Mouse (Mus musculus) bone marrow, adult 2 months (tissue): ENCODE data around the gene 9130230L23Rik. TPM values are rescaled to one million over a fixed set of nuclear protein-coding genes. Genes with fewer than 3 reads are reported as not detected.
A peak's percentile ranks its signal among the peaks of the same experiment; 100 is the strongest.

Experiments used
- H3K27ac ChIP-seq: fragments of 200-500 bp; 2 replicates; pipeline ENCODE4 v1.5.1; 2012; ENCODE audit warnings: low read depth, mild to moderate bottlenecking, control low read depth, inconsistent platforms, low read length; ENCODE audit not compliant: control insufficient read depth, poor library complexity, insufficient read depth
- H3K4me1 ChIP-seq: fragments of 200-500 bp; 2 replicates; pipeline ENCODE4 v1.6.1; 2011; ENCODE audit warnings: low read length; ENCODE audit not compliant: control insufficient read depth, insufficient read depth
- H3K4me3 ChIP-seq: fragments of 200-500 bp; replicated peaks from 2 replicates; pipeline ENCODE3; 2011; ENCODE audit warnings: mild to moderate bottlenecking, low read depth, low read length, control low read depth; ENCODE audit not compliant: control insufficient read depth
- CTCF ChIP-seq: fragments of 200-500 bp; IDR thresholded peaks from 2 replicates; pipeline ENCODE4 v1.5.1; 2011; ENCODE audit warnings: low read length, control low read depth; ENCODE audit not compliant: control insufficient read depth, insufficient read depth
- POLR2A ChIP-seq: fragments of 200-500 bp; IDR thresholded peaks from 2 replicates; pipeline ENCODE4 v1.6.1; 2011; ENCODE audit warnings: low read depth, mild to moderate bottlenecking, control low read depth, low read length, borderline replicate concordance; ENCODE audit not compliant: control insufficient read depth
- WGBS: fragments of 180-500 bp; shearing (Covaris S2); methylation state at CpG from one replicate; pipeline ENCODE4 v1.1.7; 2018; 5-methylcytosine and 5-hydroxymethylcytosine counted together
- polyA plus RNA-seq: library from polyadenylated mRNA; stranded (reverse); fragments of >200 nt; gene quantifications from 2 replicates; pipeline ENCODE4 v1.2.4, GENCODE M21; 2011; ENCODE audit warnings: low replicate concordance; ENCODE audit not compliant: missing spikeins, insufficient read depth, insufficient read length

The 9130230L23Rik gene
- polyA plus RNA-seq, 1 experiment: not detected

- 72% methylated on average over 7 of the region's 7 CpGs for WGBS
- Histone ChIP-seq H3K4me1 (no peaks in the 10 kb centered on the region), H3K4me3 (no peak overlapping the region), H3K27ac (no peak overlapping the region)
- TF ChIP-seq CTCF (no peak), POLR2A (no peak)
Observed at GRCm38 (mm10) chr5:65965771-65966279, 38.3 kb downstream of the 9130230L23Rik start.

GRCm38 (mm10) chr5:65963291-65963690, 40.8 kb downstream of the 9130230L23Rik start:
- no peaks in the 10 kb centered on the region; the same call in 1 of the 2 replicates for H3K4me1 ChIP-seq
- TF ChIP-seq POLR2A (no peak), CTCF (no peak)
- H3K27ac ChIP-seq: no peak overlapping the region
- H3K4me3 ChIP-seq: no peak overlapping the region
- WGBS: 85% methylated on average over 5 of the region's 5 CpGs

GRCm38 (mm10) chr5:65960597-65960950, 43.5 kb downstream of the 9130230L23Rik start:
- TF ChIP-seq POLR2A: no peak
- no peak for TF ChIP-seq CTCF
- no peaks in the 10 kb centered on the region; the same call in 1 of the 2 replicates for H3K4me1 ChIP-seq
- WGBS: 71% methylated on average over 11 of the region's 11 CpGs
- H3K4me3 ChIP-seq: no peak overlapping the region
- no peak overlapping the region for H3K27ac ChIP-seq

GRCm38 (mm10) chr5:65959893-65960596, 44.0 kb downstream of the 9130230L23Rik start:
- WGBS: 40% methylated on average over 5 of the region's 5 CpGs
- no peaks in the 10 kb centered on the region; the same call in 1 of the 2 replicates for H3K4me1 ChIP-seq
- no peak overlapping the region for H3K4me3 ChIP-seq
- no peak overlapping the region for H3K27ac ChIP-seq
- TF ChIP-seq POLR2A (no peak), CTCF (no peak)

- WGBS: 2% methylated on average over 4 of the region's 4 CpGs
- TF ChIP-seq POLR2A (no peak), CTCF (peak; percentile 42)
Observed at GRCm38 (mm10) chr5:65958597-65958996, 45.5 kb downstream of the 9130230L23Rik start.

GRCm38 (mm10) chr5:65956144-65957008, 47.7 kb downstream of the 9130230L23Rik start:
- no peak for TF ChIP-seq POLR2A
- TF ChIP-seq CTCF: no peak
- peak overlapping the region; percentile 67 for H3K4me3 ChIP-seq
- peak overlapping the region; percentile 75 for H3K27ac ChIP-seq
- no peaks in the 10 kb centered on the region; the same call in 1 of the 2 replicates for H3K4me1 ChIP-seq
- 60% methylated on average over 9 of the region's 9 CpGs for WGBS

More at GRCm38 (mm10) chr5:65958597-65958996, 45.5 kb downstream of the 9130230L23Rik start:
- Histone ChIP-seq H3K4me3 (no peak overlapping the region), H3K4me1 (no peaks in the 10 kb centered on the region; the same call in 1 of the 2 replicates), H3K27ac (no peak overlapping the region)

- WGBS: 11% methylated on average over 23 of the region's 23 CpGs
- Histone ChIP-seq H3K4me1 (no peaks in the 10 kb centered on the region; the same call in 1 of the 2 replicates), H3K4me3 (peak overlapping the region; percentile 67), H3K27ac (peak overlapping the region; percentile 75)
- TF ChIP-seq CTCF: peak; percentile 99
- no peak for TF ChIP-seq POLR2A
Observed at GRCm38 (mm10) chr5:65955343-65956143, 48.5 kb downstream of the 9130230L23Rik start.
